9 mouse cellular contexts compared by ENCODE assay signal in genomic region chr6:114970895-114971294, GRCm38 (mm10). TPM values are rescaled to one million over a fixed set of nuclear protein-coding genes. Genes with fewer than 3 reads are reported as not detected.
DNase-seq lines count a peak whose midpoint lies in the region; ATAC-seq and TF ChIP-seq lines count a peak whose summit lies in the region.
"Had no signal": no experiment of that assay in that cellular context is flagged by ENCODE, and none has a peak within 500 bp of the region (broad histone marks: within the 10 kb centered on the region; RNA-seq: fewer than 3 reads in every experiment).

No protein-coding gene starts in this region.

- peak; percentile 30 for DNase-seq in hindbrain, postnatal 0 days (ENCODE audit: low spot score)
- DNase-seq in thymus, postnatal 25 days, result peak; percentile 11
- no peak for DNase-seq in thymus, postnatal 10 days (ENCODE audit: low spot score in 2 of 2)
- DNase-seq in c-Kit-positive CD71-positive TER-119-positive erythroid progenitor cells, embryonic 14.5 days (ENCODE audit: low spot score), result peak; percentile 5
- DNase-seq in cerebellum, postnatal 4 days (ENCODE audit: low spot score in 2 of 2), result no peak
- DNase-seq: cerebellum, adult 11-12 months; kidney, adult 9 months had no signal

- no peak for ATAC-seq in hindbrain, postnatal 0 days
- ATAC-seq in hindbrain, embryonic 16.5 days, result no peak
- ATAC-seq in megakaryocyte-erythroid progenitor cell, adult 5-6 weeks (replicated peaks; ENCODE audit: low FRiP score, low TSS enrichment, poor library complexity, severe bottlenecking), result no peak

- H3K9ac ChIP-seq in hindbrain, postnatal 0 days (replicated peaks; ENCODE audit: low read length), result no peak overlapping the region
- H3K9ac ChIP-seq in hindbrain, embryonic 16.5 days (ENCODE audit: low read depth, low read length), result no peak overlapping the region

- peak; percentile 54 for TF ChIP-seq CTCF in hindbrain, postnatal 0 days (IDR thresholded peaks at IDR 0.05; ENCODE audit: low read depth)

- WGBS in hindbrain, postnatal 0 days, result 77% methylated on average over 5 of the region's 5 CpGs
- WGBS in hindbrain, embryonic 16.5 days, result 69% methylated on average over 5 of the region's 5 CpGs

- no peaks in the 10 kb centered on the region for H3K36me3 ChIP-seq in hindbrain, postnatal 0 days (ENCODE audit: insufficient read depth, low read length)
- H3K36me3 ChIP-seq in hindbrain, embryonic 16.5 days (ENCODE audit: control insufficient read depth, insufficient read depth, low read length), result no peaks in the 10 kb centered on the region

- no peaks in the 10 kb centered on the region for H3K4me1 ChIP-seq in hindbrain, postnatal 0 days (ENCODE audit: insufficient read depth, low read length)
- H3K4me1 ChIP-seq in hindbrain, embryonic 16.5 days (ENCODE audit: control insufficient read depth, insufficient read depth, low read depth, low read length), result peaks cover 11% of the 10 kb centered on the region

- H3K9me3 ChIP-seq in hindbrain, postnatal 0 days (ENCODE audit: low read length), result no peaks in the 10 kb centered on the region
- no peaks in the 10 kb centered on the region for H3K9me3 ChIP-seq in hindbrain, embryonic 16.5 days (ENCODE audit: control insufficient read depth, low read length)

- H3K4me3 ChIP-seq in hindbrain, postnatal 0 days (ENCODE audit: low read length), result no peak overlapping the region; the same call in 1 of the 2 replicates
- H3K4me3 ChIP-seq in hindbrain, embryonic 16.5 days (ENCODE audit: low read length), result no peak overlapping the region

- no peak overlapping the region for H3K27ac ChIP-seq in hindbrain, postnatal 0 days
- H3K27ac ChIP-seq in hindbrain, embryonic 16.5 days (ENCODE audit: low read depth, low read length), result no peak overlapping the region

- no peaks in the 10 kb centered on the region for H3K27me3 ChIP-seq in hindbrain, postnatal 0 days (ENCODE audit: insufficient read depth, low read length)
- no peaks in the 10 kb centered on the region for H3K27me3 ChIP-seq in hindbrain, embryonic 16.5 days (replicated peaks; ENCODE audit: control insufficient read depth, insufficient read depth, low read length)

- no peak overlapping the region for H3K4me2 ChIP-seq in hindbrain, postnatal 0 days (ENCODE audit: low read depth, low read length)
- H3K4me2 ChIP-seq in hindbrain, embryonic 16.5 days (ENCODE audit: low read length), result no peak overlapping the region

RNA-seq across cellular contexts. Expression of gene Vgll4, which starts 1.1 kb away (rescaled TPM):
- total RNA-seq in hindbrain, postnatal 0 days (2014; rRNA removed), result 85.4 and 88.5 TPM in 2 replicates
- polyA plus RNA-seq in hindbrain, postnatal 0 days (2015; fragmentation: Nextera tagmentation; extraction: Ambion mirVana), result 49.4 and 53.2 TPM in 2 replicates
- polyA plus RNA-seq in hindbrain, embryonic 16.5 days (2015; fragmentation: Nextera tagmentation; extraction: Ambion mirVana), result 60.2 and 62.0 TPM in 2 replicates
- total RNA-seq in megakaryocyte-erythroid progenitor cell, adult 5-6 weeks (2014; fragmentation: Nextera tagmentation), result 19.1 and 28.6 TPM in 2 replicates
- total RNA-seq in megakaryocyte-erythroid progenitor cell, adult 5-6 weeks (2017), result 22.2 and 25.9 TPM in 2 replicates

Comparison
In these comparisons a context has a peak if more than half of its experiments do, and no peak if none do; other contexts are left out.
1. DNase-seq: peak in hindbrain, postnatal 0 days (single experiment), thymus, postnatal 25 days (single experiment) and c-Kit-positive CD71-positive TER-119-positive erythroid progenitor cells, embryonic 14.5 days (single experiment); none in thymus, postnatal 10 days (0 of 2) and cerebellum, postnatal 4 days (0 of 2).